Mouse (Mus musculus) c-Kit-positive CD71-negative TER-119-negative erythroid progenitor cells, embryonic 14.5 days (primary cell): Measurements from ENCODE around the gene Trabd2b.

ENCODE experiments used
- DNase-seq: peaks from one replicate; pipeline ENCODE4 v3.0.0-alpha.2; 2013; ENCODE audit warnings: low read depth

Trabd2b gene

GRCm38 (mm10) chr4:114406355-114407101 is at the start of gene Trabd2b:
Gene Trabd2b, plus strand, starts transcription at chr4:114406724.
- DNase-seq = no peak

- DNase-seq = no peak
These were observed 49.1 kb upstream of the Trabd2b start for GRCm38 (mm10) chr4:114357420-114357819.

- no peak for DNase-seq
These were observed 47.6 kb upstream of the Trabd2b start for GRCm38 (mm10) chr4:114358874-114359273.

- DNase-seq = no peak
These were observed 46.7 kb upstream of the Trabd2b start for GRCm38 (mm10) chr4:114359818-114360217.

- DNase-seq = no peak
These were observed 45.2 kb upstream of the Trabd2b start for GRCm38 (mm10) chr4:114361336-114361735.

GRCm38 (mm10) chr4:114365000-114365399 is 41.5 kb upstream of the Trabd2b start:
- DNase-seq = no peak

- DNase-seq = no peak
These were observed 40.9 kb upstream of the Trabd2b start for GRCm38 (mm10) chr4:114365595-114365994.

- DNase-seq = no peak
These were observed 39.5 kb upstream of the Trabd2b start for GRCm38 (mm10) chr4:114367005-114367404.

GRCm38 (mm10) chr4:114367840-114368239 is 38.7 kb upstream of the Trabd2b start:
- DNase-seq = no peak

- DNase-seq = no peak
These were observed 36.9 kb upstream of the Trabd2b start for GRCm38 (mm10) chr4:114369591-114369990.

- DNase-seq = no peak
These were observed 35.4 kb upstream of the Trabd2b start for GRCm38 (mm10) chr4:114370935-114371715.

GRCm38 (mm10) chr4:114372699-114373098 is 33.8 kb upstream of the Trabd2b start:
- no peak for DNase-seq

GRCm38 (mm10) chr4:114374330-114374729 is 32.2 kb upstream of the Trabd2b start:
- DNase-seq = no peak

GRCm38 (mm10) chr4:114377531-114377930 is 29.0 kb upstream of the Trabd2b start:
- DNase-seq = no peak

GRCm38 (mm10) chr4:114378512-114378911 is 28.0 kb upstream of the Trabd2b start:
- DNase-seq = no peak

- DNase-seq = no peak
These were observed 27.0 kb upstream of the Trabd2b start for GRCm38 (mm10) chr4:114379416-114379956.

- no peak for DNase-seq
These were observed 23.9 kb upstream of the Trabd2b start for GRCm38 (mm10) chr4:114382627-114383026.

- no peak for DNase-seq
These were observed 21.3 kb upstream of the Trabd2b start for GRCm38 (mm10) chr4:114385236-114385635.

- DNase-seq = no peak
These were observed 20.1 kb upstream of the Trabd2b start for GRCm38 (mm10) chr4:114386395-114386811.

GRCm38 (mm10) chr4:114387527-114388135 is 18.9 kb upstream of the Trabd2b start:
- no peak for DNase-seq

GRCm38 (mm10) chr4:114388306-114388705 is 18.2 kb upstream of the Trabd2b start:
- DNase-seq = no peak

- DNase-seq = no peak
These were observed 16.9 kb upstream of the Trabd2b start for GRCm38 (mm10) chr4:114389653-114390052.

GRCm38 (mm10) chr4:114397625-114398024 is 8.9 kb upstream of the Trabd2b start:
- DNase-seq = no peak
